Mouse (Mus musculus): ENCODE results near the gene Lrch4. TPM values are rescaled to one million over a fixed set of nuclear protein-coding genes. Genes with fewer than 3 reads are reported as not detected.

Gene Lrch4
- polyA plus RNA-seq, 1 experiment from 2014 or later, result 33.5 TPM

- WGBS, result 93% methylated on average over 6 of the region's 6 CpGs
- Histone ChIP-seq H3K4me3 (no peak overlapping the region), H3K4me2 (replicated peaks) (no peak overlapping the region), H3K36me3 (peaks cover 73% of the 10 kb centered on the region), H3K9ac (replicated peaks) (no peak overlapping the region), H3K27me3 (no peaks in the 10 kb centered on the region), H3K4me1 (no peaks in the 10 kb centered on the region), H3K9me3 (no peaks in the 10 kb centered on the region), H3K27ac (replicated peaks) (no peak overlapping the region)
- ATAC-seq (ENCODE audit: low FRiP score, low read depth), result no peak
Observed at GRCm38 (mm10) chr5:137660064-137660688, 31.3 kb downstream of the Lrch4 start.

GRCm38 (mm10) chr5:137663057-137663456 lies 34.1 kb downstream of the Lrch4 start:
- no peaks in the 10 kb centered on the region for H3K27me3 ChIP-seq
- no peak overlapping the region for H3K9ac ChIP-seq (replicated peaks)
- peaks cover 90% of the 10 kb centered on the region for H3K36me3 ChIP-seq
- ATAC-seq (ENCODE audit: low FRiP score, low read depth), result no peak
- H3K27ac ChIP-seq (replicated peaks), result no peak overlapping the region
- WGBS, result 80% methylated on average over 9 of the region's 9 CpGs
- no peaks in the 10 kb centered on the region for H3K4me1 ChIP-seq
- no peak overlapping the region for H3K4me3 ChIP-seq
- no peaks in the 10 kb centered on the region for H3K9me3 ChIP-seq
- H3K4me2 ChIP-seq (replicated peaks), result no peak overlapping the region

- 0 out of 2 replicates have a peak overlapping the region, but pooled peaks have one; percentile 2 for H3K27ac ChIP-seq (replicated peaks)
- peaks cover 7% of the 10 kb centered on the region for H3K4me1 ChIP-seq
- 83% methylated on average over 10 of the region's 10 CpGs for WGBS
- no peak overlapping the region for H3K9ac ChIP-seq (replicated peaks)
- ATAC-seq (ENCODE audit: low FRiP score, low read depth), result no peak
- H3K4me2 ChIP-seq (replicated peaks), result no peak overlapping the region
- no peaks in the 10 kb centered on the region for H3K27me3 ChIP-seq
- H3K9me3 ChIP-seq, result no peaks in the 10 kb centered on the region
- no peak overlapping the region for H3K4me3 ChIP-seq
- H3K36me3 ChIP-seq, result peaks cover 37% of the 10 kb centered on the region
Observed at GRCm38 (mm10) chr5:137668971-137669370, 40.0 kb downstream of the Lrch4 start.

- Histone ChIP-seq H3K9ac (replicated peaks) (no peak overlapping the region), H3K4me2 (replicated peaks) (no peak overlapping the region), H3K27me3 (no peaks in the 10 kb centered on the region), H3K27ac (replicated peaks) (no peak overlapping the region), H3K4me1 (peaks cover 7% of the 10 kb centered on the region), H3K9me3 (no peaks in the 10 kb centered on the region), H3K4me3 (no peak overlapping the region), H3K36me3 (peaks cover 24% of the 10 kb centered on the region)
- ATAC-seq (ENCODE audit: low FRiP score, low read depth), result no peak
- WGBS, result 97% methylated on average over 1 of the region's 1 CpGs
Observed at GRCm38 (mm10) chr5:137670240-137670639, 41.3 kb downstream of the Lrch4 start.

GRCm38 (mm10) chr5:137671443-137672240 lies 42.7 kb downstream of the Lrch4 start:
- Histone ChIP-seq H3K4me2 (replicated peaks) (no peak overlapping the region), H3K9ac (replicated peaks) (no peak overlapping the region), H3K4me3 (no peak overlapping the region), H3K9me3 (no peaks in the 10 kb centered on the region), H3K27me3 (no peaks in the 10 kb centered on the region), H3K36me3 (peaks cover 16% of the 10 kb centered on the region), H3K4me1 (peaks cover 7% of the 10 kb centered on the region), H3K27ac (replicated peaks) (peak overlapping the region; percentile 15; the same call in 1 of the 2 replicates)
- 59% methylated on average over 9 of the region's 9 CpGs for WGBS
- no peak for ATAC-seq (ENCODE audit: low FRiP score, low read depth)

GRCm38 (mm10) chr5:137672361-137672760 lies 43.4 kb downstream of the Lrch4 start:
- Histone ChIP-seq H3K27ac (replicated peaks) (no peak overlapping the region; the same call in 1 of the 2 replicates), H3K9ac (replicated peaks) (no peak overlapping the region), H3K9me3 (no peaks in the 10 kb centered on the region), H3K4me2 (replicated peaks) (no peak overlapping the region), H3K4me3 (no peak overlapping the region), H3K36me3 (0 out of 2 replicates have a peak, but pooled peaks cover 14% of the 10 kb centered on the region), H3K27me3 (no peaks in the 10 kb centered on the region), H3K4me1 (peaks cover 7% of the 10 kb centered on the region)
- no peak for ATAC-seq (ENCODE audit: low FRiP score, low read depth)
- WGBS, result 84% methylated on average over 5 of the region's 5 CpGs

GRCm38 (mm10) chr5:137673015-137673414 lies 44.1 kb downstream of the Lrch4 start:
- H3K4me3 ChIP-seq, result no peak overlapping the region
- 94% methylated on average over 6 of the region's 6 CpGs for WGBS
- no peak overlapping the region for H3K4me2 ChIP-seq (replicated peaks)
- peaks cover 9% of the 10 kb centered on the region; the same call in 1 of the 2 replicates for H3K36me3 ChIP-seq
- no peaks in the 10 kb centered on the region for H3K9me3 ChIP-seq
- no peak overlapping the region for H3K9ac ChIP-seq (replicated peaks)
- H3K4me1 ChIP-seq, result peaks cover 7% of the 10 kb centered on the region
- H3K27me3 ChIP-seq, result no peaks in the 10 kb centered on the region
- ATAC-seq (ENCODE audit: low FRiP score, low read depth), result no peak
- no peak overlapping the region for H3K27ac ChIP-seq (replicated peaks)

- Histone ChIP-seq H3K4me1 (peaks cover 7% of the 10 kb centered on the region), H3K9me3 (no peaks in the 10 kb centered on the region), H3K4me3 (no peak overlapping the region), H3K27me3 (no peaks in the 10 kb centered on the region), H3K27ac (replicated peaks) (no peak overlapping the region), H3K4me2 (replicated peaks) (no peak overlapping the region), H3K9ac (replicated peaks) (no peak overlapping the region), H3K36me3 (peaks cover 9% of the 10 kb centered on the region; the same call in 1 of the 2 replicates)
- WGBS, result 94% methylated on average over 8 of the region's 8 CpGs
- ATAC-seq (ENCODE audit: low FRiP score, low read depth), result no peak
Observed at GRCm38 (mm10) chr5:137674786-137675185, 45.9 kb downstream of the Lrch4 start.

GRCm38 (mm10) chr5:137677859-137678258 lies 48.9 kb downstream of the Lrch4 start:
- Histone ChIP-seq H3K27me3 (no peaks in the 10 kb centered on the region), H3K27ac (replicated peaks) (no peak overlapping the region), H3K9me3 (no peaks in the 10 kb centered on the region), H3K4me1 (peaks cover 7% of the 10 kb centered on the region), H3K4me3 (no peak overlapping the region), H3K36me3 (peaks cover 13% of the 10 kb centered on the region; the same call in 1 of the 2 replicates), H3K9ac (replicated peaks) (no peak overlapping the region), H3K4me2 (replicated peaks) (no peak overlapping the region)
- no peak for ATAC-seq (ENCODE audit: low FRiP score, low read depth)
- WGBS, result 97% methylated on average over 8 of the region's 8 CpGs

- no peak overlapping the region for H3K4me2 ChIP-seq (replicated peaks)
- H3K4me1 ChIP-seq, result peaks cover 16% of the 10 kb centered on the region
- H3K9me3 ChIP-seq, result no peaks in the 10 kb centered on the region
- H3K36me3 ChIP-seq, result peaks cover 13% of the 10 kb centered on the region; the same call in 1 of the 2 replicates
- H3K9ac ChIP-seq (replicated peaks), result no peak overlapping the region
- H3K27ac ChIP-seq (replicated peaks), result no peak overlapping the region
- 93% methylated on average over 3 of the region's 3 CpGs for WGBS
- no peak overlapping the region for H3K4me3 ChIP-seq
- ATAC-seq (ENCODE audit: low FRiP score, low read depth), result no peak
- no peaks in the 10 kb centered on the region for H3K27me3 ChIP-seq
Observed at GRCm38 (mm10) chr5:137678736-137679135, 49.8 kb downstream of the Lrch4 start.

GRCm38 (mm10) chr5:137679726-137680125 lies 50.8 kb downstream of the Lrch4 start:
- no peak overlapping the region for H3K4me3 ChIP-seq
- no peaks in the 10 kb centered on the region for H3K9me3 ChIP-seq
- no peak overlapping the region for H3K4me2 ChIP-seq (replicated peaks)
- H3K27ac ChIP-seq (replicated peaks), result no peak overlapping the region
- H3K9ac ChIP-seq (replicated peaks), result no peak overlapping the region
- no peak for ATAC-seq (ENCODE audit: low FRiP score, low read depth)
- 90% methylated on average over 4 of the region's 4 CpGs for WGBS
- H3K4me1 ChIP-seq, result peaks cover 17% of the 10 kb centered on the region
- H3K27me3 ChIP-seq, result no peaks in the 10 kb centered on the region
- peaks cover 13% of the 10 kb centered on the region; the same call in 1 of the 2 replicates for H3K36me3 ChIP-seq

- H3K4me3 ChIP-seq, result no peak overlapping the region; the same call in 1 of the 2 replicates
- H3K27me3 ChIP-seq, result peaks cover 8% of the 10 kb centered on the region
- peaks cover 20% of the 10 kb centered on the region for H3K4me1 ChIP-seq
- WGBS, result 81% methylated on average over 6 of the region's 6 CpGs
- H3K27ac ChIP-seq (replicated peaks), result no peak overlapping the region
- H3K36me3 ChIP-seq, result peaks cover 4% of the 10 kb centered on the region; the same call in 1 of the 2 replicates
- no peak overlapping the region; the same call in 1 of the 2 replicates for H3K9ac ChIP-seq (replicated peaks)
- peak overlapping the region; percentile 95; the same call in 1 of the 2 replicates for H3K4me2 ChIP-seq (replicated peaks)
- H3K9me3 ChIP-seq, result no peaks in the 10 kb centered on the region
- no peak for ATAC-seq (ENCODE audit: low FRiP score, low read depth)
Observed at GRCm38 (mm10) chr5:137682526-137682925, 53.6 kb downstream of the Lrch4 start.
